Mouse (Mus musculus): Measurements from ENCODE around the gene Srf.
A peak's percentile ranks its signal among the peaks of the same experiment; 100 is the strongest.
"Not testable (repeated sequence)": the region's sequence is repeated elsewhere in the genome, so short reads cannot be mapped to it uniquely, and the experiment has no call there.

Gene Srf

GRCm38 (mm10) chr17:46555673-46556583 lies at the start of gene Srf:
Srf (minus strand) TSS chr17:46556175.
- peak; percentile 85 to 95 for DNase-seq (ENCODE audit: low spot score in 2 of 2)

- no peak for DNase-seq (ENCODE audit: low spot score in 2 of 2)
Observed at GRCm38 (mm10) chr17:46605126-46605525, 49.2 kb upstream of the Srf start.

- no peak for DNase-seq (ENCODE audit: low spot score in 2 of 2)
Observed at GRCm38 (mm10) chr17:46603229-46603628, 47.3 kb upstream of the Srf start.

GRCm38 (mm10) chr17:46602212-46602611 lies 46.2 kb upstream of the Srf start:
- no peak for DNase-seq (ENCODE audit: low spot score in 2 of 2)

- DNase-seq (ENCODE audit: low spot score in 2 of 2): no peak
Observed at GRCm38 (mm10) chr17:46600569-46600968, 44.6 kb upstream of the Srf start.

GRCm38 (mm10) chr17:46598963-46599362 lies 43.0 kb upstream of the Srf start:
- no peak for DNase-seq (ENCODE audit: low spot score in 2 of 2)

GRCm38 (mm10) chr17:46597956-46598355 lies 42.0 kb upstream of the Srf start:
- DNase-seq (ENCODE audit: low spot score in 2 of 2): no peak

GRCm38 (mm10) chr17:46595336-46595735 lies 39.4 kb upstream of the Srf start:
- no peak for DNase-seq (ENCODE audit: low spot score in 2 of 2)

- no peak for DNase-seq (ENCODE audit: low spot score in 2 of 2)
Observed at GRCm38 (mm10) chr17:46594606-46595005, 38.6 kb upstream of the Srf start.

- no peak for DNase-seq (ENCODE audit: low spot score in 2 of 2)
Observed at GRCm38 (mm10) chr17:46593124-46593523, 37.1 kb upstream of the Srf start.

- DNase-seq (ENCODE audit: low spot score in 2 of 2): no peak
Observed at GRCm38 (mm10) chr17:46591406-46591805, 35.4 kb upstream of the Srf start.

- no peak for DNase-seq (ENCODE audit: low spot score in 2 of 2)
Observed at GRCm38 (mm10) chr17:46590439-46590838, 34.5 kb upstream of the Srf start.

- DNase-seq (ENCODE audit: low spot score in 2 of 2): no peak
Observed at GRCm38 (mm10) chr17:46589635-46590314, 33.8 kb upstream of the Srf start.

GRCm38 (mm10) chr17:46588913-46589312 lies 32.9 kb upstream of the Srf start:
- no peak for DNase-seq (ENCODE audit: low spot score in 2 of 2)

GRCm38 (mm10) chr17:46588173-46588572 lies 32.2 kb upstream of the Srf start:
- DNase-seq (ENCODE audit: low spot score in 2 of 2): no peak

GRCm38 (mm10) chr17:46586327-46586726 lies 30.4 kb upstream of the Srf start:
- no peak for DNase-seq (ENCODE audit: low spot score in 2 of 2)

- no peak for DNase-seq (ENCODE audit: low spot score in 2 of 2)
Observed at GRCm38 (mm10) chr17:46578650-46579049, 22.7 kb upstream of the Srf start.

- peak; percentile 17 to 58 for DNase-seq (ENCODE audit: low spot score in 2 of 2)
Observed at GRCm38 (mm10) chr17:46576070-46576469, 20.1 kb upstream of the Srf start.

GRCm38 (mm10) chr17:46574535-46574934 lies 18.6 kb upstream of the Srf start:
- no peak for DNase-seq (ENCODE audit: low spot score in 2 of 2)

- no peak for DNase-seq (ENCODE audit: low spot score in 2 of 2)
Observed at GRCm38 (mm10) chr17:46571005-46571404, 15.0 kb upstream of the Srf start.

- no peak for DNase-seq (ENCODE audit: low spot score in 2 of 2)
Observed at GRCm38 (mm10) chr17:46559146-46559545, 3.2 kb upstream of the Srf start.

- DNase-seq (ENCODE audit: low spot score in 2 of 2): no peak
Observed at GRCm38 (mm10) chr17:46558151-46558550, 2.2 kb upstream of the Srf start.

GRCm38 (mm10) chr17:46557321-46557720 lies 1.3 kb upstream of the Srf start:
- DNase-seq (ENCODE audit: low spot score in 2 of 2): not testable (repeated sequence)
